Mouse (Mus musculus): ENCODE measurements around the gene Dock9.
"Not testable (repeated sequence)": the region's sequence is repeated elsewhere in the genome, so short reads cannot be mapped to it uniquely, and the experiment has no call there.

The Dock9 gene

GRCm38 (mm10) chr14:121659061-121659824, 138.4 kb downstream of the Dock9 start:
- DNase-seq (ENCODE audit: low read depth): peak; percentile 31

GRCm38 (mm10) chr14:121658537-121658936, 139.1 kb downstream of the Dock9 start:
- DNase-seq (ENCODE audit: low read depth): no peak

GRCm38 (mm10) chr14:121657633-121658032, 140.0 kb downstream of the Dock9 start:
- no peak for DNase-seq (ENCODE audit: low read depth)

- DNase-seq (ENCODE audit: low read depth): no peak
Measured at GRCm38 (mm10) chr14:121656912-121657311, 140.7 kb downstream of the Dock9 start.

- no peak for DNase-seq (ENCODE audit: low read depth)
Measured at GRCm38 (mm10) chr14:121654977-121655376, 142.7 kb downstream of the Dock9 start.

GRCm38 (mm10) chr14:121654416-121654967, 143.1 kb downstream of the Dock9 start:
- no peak for DNase-seq (ENCODE audit: low read depth)

GRCm38 (mm10) chr14:121653717-121654116, 143.9 kb downstream of the Dock9 start:
- no peak for DNase-seq (ENCODE audit: low read depth)

GRCm38 (mm10) chr14:121653241-121653640, 144.4 kb downstream of the Dock9 start:
- DNase-seq (ENCODE audit: low read depth): no peak

GRCm38 (mm10) chr14:121648581-121649060, 149.0 kb downstream of the Dock9 start:
- DNase-seq (ENCODE audit: low read depth): no peak

- DNase-seq (ENCODE audit: low read depth): no peak
Measured at GRCm38 (mm10) chr14:121647693-121648092, 149.9 kb downstream of the Dock9 start.

GRCm38 (mm10) chr14:121646617-121647016, 151.0 kb downstream of the Dock9 start:
- DNase-seq (ENCODE audit: low read depth): no peak

- no peak for DNase-seq (ENCODE audit: low read depth)
Measured at GRCm38 (mm10) chr14:121644302-121644701, 153.3 kb downstream of the Dock9 start.

- no peak for DNase-seq (ENCODE audit: low read depth)
Measured at GRCm38 (mm10) chr14:121641271-121641670, 156.4 kb downstream of the Dock9 start.

- no peak for DNase-seq (ENCODE audit: low read depth)
Measured at GRCm38 (mm10) chr14:121636935-121637510, 160.6 kb downstream of the Dock9 start.

- DNase-seq (ENCODE audit: low read depth): no peak
Measured at GRCm38 (mm10) chr14:121634736-121635430, 162.8 kb downstream of the Dock9 start.

GRCm38 (mm10) chr14:121634093-121634735, 163.4 kb downstream of the Dock9 start:
- DNase-seq (ENCODE audit: low read depth): peak; percentile 21

GRCm38 (mm10) chr14:121631934-121632333, 165.7 kb downstream of the Dock9 start:
- DNase-seq (ENCODE audit: low read depth): no peak

- DNase-seq (ENCODE audit: low read depth): no peak
Measured at GRCm38 (mm10) chr14:121626741-121627140, 170.9 kb downstream of the Dock9 start.

GRCm38 (mm10) chr14:121623996-121624542, 173.6 kb downstream of the Dock9 start:
- DNase-seq (ENCODE audit: low read depth): not testable (repeated sequence)

GRCm38 (mm10) chr14:121621806-121622205, 175.8 kb downstream of the Dock9 start:
- DNase-seq (ENCODE audit: low read depth): no peak

GRCm38 (mm10) chr14:121620567-121620966, 177.1 kb downstream of the Dock9 start:
- no peak for DNase-seq (ENCODE audit: low read depth)

GRCm38 (mm10) chr14:121620157-121620556, 177.5 kb downstream of the Dock9 start:
- DNase-seq (ENCODE audit: low read depth): no peak
